Mouse (Mus musculus) mature B cell (primary cell): ENCODE results near the gene Fam227b.

ENCODE experiments used
- in situ Hi-C: fragments of 300-500 bp; cut with MboI; formaldehyde crosslinking; loops from 2 replicates; pipeline ENCODE4 v1.14.3; 2019

The Fam227b gene

DNA sequence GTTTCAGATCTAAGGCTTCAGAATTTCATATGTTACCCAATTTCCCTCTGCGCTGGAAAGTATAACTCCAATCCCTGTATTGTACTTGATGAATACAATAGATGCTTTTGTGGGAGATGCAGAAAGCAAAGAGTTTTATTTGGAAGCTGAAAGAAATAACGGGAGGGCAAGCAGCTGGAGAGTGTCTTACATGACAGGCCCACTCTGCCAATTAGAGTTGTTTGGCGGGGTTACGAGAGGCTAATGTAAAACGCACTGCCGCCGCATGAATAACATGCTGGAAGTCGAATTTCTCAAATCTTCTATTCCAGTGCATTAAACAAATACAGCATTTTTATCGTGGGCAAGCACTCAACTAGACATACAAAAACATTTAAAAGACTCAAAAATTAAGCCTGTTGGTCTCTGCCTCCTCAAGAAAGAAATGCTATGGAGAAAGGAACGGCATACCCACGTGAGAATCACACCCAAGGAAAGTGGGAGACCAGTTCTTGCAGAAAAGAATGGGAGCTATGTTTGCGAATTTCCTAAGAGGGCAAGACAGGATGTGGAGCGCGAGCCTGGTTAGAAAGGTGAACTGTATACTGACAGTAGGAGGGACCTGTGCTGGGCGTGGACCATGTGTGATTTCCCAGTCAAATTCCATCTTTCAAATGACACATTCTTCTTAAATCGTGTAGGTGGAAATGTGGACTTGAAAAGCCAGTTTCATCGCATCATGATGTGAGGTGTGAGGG, 90.6 kb downstream of the Fam227b start:
- in situ Hi-C loops: no loop called here

DNA sequence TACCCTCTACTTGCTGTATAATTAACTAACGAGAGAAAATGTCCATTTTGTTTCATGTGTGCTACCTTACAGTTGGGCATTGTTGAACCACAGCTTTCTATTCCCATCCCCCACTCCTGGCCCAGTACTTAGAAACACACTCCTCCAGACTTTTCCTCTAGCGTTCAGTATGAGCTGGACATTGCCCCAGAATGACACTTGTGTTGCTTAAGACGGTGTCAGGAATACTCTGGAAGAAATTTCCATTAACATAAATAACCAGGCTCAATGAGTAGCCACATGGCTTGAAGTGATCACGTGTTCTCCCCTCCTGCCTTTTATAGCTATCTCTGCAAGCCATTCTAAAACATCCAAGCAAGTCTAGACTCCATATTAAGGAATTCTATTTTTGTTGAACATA, 91.2 kb downstream of the Fam227b start:
- in situ Hi-C loops: no loop called here

DNA sequence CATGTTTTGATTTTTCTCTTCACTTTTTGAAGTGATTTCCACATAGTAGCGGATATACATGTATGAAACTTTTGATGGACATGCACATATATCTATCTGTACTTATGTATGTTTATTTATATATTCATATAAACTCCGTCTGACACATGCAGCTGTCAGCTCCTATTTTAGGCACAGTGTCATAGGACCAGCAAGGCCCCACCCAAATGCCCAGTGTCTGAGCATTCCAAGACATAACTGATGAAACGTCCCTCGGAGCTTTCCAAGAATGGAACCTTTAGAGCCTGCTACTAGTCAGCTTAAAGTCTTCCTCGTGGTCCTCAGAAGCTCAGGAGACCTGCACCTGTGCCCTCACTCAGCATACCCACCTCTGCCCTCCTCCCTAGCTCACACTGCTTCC, 98.1 kb downstream of the Fam227b start:
- in situ Hi-C loops: no loop called here

DNA sequence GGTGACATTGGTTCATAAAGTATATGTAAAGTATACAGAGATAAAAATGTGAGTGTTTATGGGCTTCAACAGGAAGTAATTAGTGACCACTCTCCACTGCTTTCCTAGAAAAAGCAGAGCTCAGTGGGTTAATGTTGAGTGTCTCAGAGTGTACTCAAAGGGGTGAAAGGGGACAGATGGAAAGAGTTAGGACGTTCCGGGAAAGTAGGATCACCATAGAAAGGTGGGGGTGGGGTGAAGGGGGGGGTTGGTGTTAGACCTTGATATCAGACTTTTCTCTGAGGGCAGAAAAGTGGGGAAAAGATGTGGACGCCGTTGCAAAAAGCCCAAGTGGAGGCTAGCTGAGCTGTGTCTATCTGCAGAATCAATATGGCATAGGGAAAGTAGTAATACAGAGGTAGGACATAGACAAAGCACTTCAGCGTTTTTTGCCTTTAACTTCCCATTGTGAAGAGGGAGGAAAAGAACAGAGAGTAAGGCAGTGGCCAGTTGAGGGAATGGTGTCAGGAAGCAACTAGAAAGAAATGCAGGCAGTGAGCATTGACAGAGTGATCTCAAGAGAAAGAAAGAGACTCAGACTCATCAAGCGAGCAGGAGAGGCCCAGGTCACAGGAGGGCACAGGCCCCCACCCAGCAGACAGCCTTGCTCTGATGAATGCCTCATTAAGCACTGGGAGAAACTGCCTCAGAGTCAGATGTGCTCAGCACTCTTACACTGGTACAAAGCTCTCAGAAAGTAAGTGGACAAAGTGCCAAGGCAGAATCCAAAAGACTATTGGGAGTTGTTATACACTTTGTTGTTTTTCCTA, 98.9 kb downstream of the Fam227b start:
- in situ Hi-C loops: no loop called here

DNA sequence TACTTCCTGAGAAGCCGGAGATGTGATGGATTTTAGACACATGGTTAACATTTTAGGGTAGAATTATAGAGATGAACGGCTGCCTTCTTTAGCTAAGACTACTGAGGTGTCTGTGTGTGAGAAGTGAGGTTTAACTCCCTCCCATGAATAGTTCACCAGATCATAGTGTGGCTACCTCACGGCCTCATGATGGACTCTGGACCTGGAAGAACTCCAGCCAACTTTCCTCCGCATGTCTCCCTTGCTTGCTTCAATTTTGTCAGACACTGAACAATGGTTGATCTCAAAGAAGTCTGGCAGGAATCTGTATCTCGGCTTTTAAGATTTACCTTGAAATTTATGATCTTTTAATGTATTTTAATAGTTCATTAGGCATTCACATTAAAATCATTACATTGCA, 106.2 kb downstream of the Fam227b start:
- in situ Hi-C loops: no loop called here

DNA sequence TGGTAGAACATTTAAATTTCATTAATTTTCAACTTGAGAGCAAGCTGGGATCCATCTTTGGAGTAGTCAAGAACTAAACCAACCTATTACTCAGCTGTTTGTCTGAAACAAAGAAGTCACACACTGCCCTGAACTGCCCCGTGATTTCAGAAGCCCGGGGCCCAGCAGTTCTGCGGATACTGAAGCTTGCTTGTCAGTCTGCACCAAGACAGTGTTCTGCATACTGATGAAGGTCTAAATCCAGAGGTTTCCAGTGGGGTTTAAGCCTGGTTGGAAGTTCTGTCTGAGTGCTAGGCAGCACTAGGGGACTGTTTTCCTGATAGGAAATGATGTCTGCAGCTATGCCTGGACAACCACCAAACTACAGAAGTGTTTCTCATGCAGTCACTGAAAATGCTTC, 109.1 kb downstream of the Fam227b start:
- in situ Hi-C loops: no loop called here

DNA sequence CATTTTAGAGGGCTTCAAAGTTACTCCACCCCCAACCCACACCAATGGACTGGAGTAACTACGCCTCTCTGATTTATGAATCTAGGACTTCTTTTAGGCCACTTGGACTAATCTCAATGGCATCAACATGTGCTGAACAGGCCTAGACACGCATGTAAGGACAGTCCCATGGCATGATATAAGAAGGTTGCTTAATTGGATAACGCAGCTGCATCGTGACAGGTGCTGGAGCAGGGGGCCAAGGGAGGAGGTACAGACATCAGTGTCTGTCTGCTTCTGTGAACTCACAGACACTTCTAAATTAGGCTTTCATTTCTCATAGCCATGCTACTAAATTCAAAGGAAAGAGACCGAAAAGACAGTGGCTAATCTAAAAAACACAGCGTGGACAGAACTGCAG, 110.6 kb downstream of the Fam227b start:
- in situ Hi-C loops: no loop called here

DNA sequence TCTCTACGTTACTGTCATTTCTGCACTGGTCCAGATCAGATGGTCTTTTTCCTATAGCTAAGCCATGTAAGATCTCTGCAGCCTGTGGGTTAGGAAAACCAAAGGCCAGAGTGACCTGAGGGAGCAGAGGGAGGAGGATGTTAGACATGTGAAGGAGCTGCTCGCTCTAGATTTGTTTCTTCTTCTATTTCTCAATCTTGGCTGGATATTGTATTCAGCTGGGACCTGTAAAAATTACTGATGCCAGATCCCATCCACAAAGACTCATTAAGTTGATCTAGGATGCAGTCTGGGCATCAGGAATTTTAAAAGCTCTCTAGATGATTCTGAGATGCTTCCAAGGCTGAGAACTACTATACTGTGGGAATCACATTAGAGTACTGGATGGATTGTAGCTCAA, 111.2 kb downstream of the Fam227b start:
- in situ Hi-C loops: no loop called here

DNA sequence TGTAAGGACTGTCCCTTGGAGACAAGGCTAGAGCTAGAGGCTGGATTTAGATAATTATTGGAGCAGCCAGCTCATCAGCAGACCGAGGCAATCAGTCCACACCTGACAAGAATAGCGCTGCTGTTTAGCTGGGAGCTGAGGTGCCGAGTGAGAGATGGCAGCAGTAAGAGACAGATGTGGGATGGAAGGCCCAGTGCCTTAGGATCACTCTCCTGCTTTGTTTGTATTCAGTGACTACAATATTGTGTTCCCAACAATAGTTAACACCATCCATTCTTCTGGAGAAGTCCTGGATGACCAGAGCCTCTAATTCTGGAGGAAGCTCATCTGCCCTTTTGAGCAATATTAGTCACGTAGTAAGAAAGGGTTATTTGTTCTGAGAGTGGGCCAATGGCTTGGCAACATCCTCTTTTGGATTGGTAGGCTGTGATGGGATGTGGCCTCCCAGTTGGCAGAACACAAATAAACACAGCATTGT, 112.4 kb downstream of the Fam227b start:
- in situ Hi-C loops: no loop called here

DNA sequence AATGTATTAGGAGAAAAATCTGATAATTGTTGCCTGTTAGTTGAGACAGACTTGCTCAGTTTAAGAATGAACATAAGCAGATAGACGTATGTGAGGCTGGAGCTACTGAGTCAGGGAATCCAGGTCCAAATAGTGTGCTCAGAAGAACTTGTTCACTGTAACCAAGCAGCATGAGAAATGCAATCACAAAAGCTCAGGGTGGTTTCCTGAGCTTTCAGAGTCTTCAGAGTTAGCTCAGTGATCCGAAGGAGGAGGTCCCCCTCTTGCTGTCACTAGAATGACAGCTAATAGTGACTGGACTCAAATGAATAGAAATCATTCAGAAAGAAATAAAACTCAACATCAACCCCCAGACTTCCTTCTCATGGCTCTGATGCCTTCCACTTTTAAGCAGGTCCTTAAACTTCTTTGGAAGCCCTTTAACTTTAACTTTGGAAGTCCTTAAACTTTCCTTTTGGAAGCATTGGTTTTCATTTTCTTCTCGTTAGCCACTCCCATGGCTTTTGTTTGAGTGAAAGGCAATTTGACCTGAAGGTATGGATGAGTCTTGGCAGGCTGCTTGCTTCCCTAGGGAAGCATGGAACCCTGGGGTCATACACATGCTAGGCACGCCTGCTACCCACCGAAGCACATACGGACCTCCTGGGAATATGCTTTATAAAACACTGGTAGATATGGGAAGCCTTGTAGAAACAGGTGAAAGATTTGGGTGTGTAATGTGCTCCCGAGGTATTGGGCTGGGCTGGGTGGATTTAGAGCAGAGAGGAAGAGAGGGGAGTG, 113.4 kb downstream of the Fam227b start:
- in situ Hi-C loops: no loop called here

DNA sequence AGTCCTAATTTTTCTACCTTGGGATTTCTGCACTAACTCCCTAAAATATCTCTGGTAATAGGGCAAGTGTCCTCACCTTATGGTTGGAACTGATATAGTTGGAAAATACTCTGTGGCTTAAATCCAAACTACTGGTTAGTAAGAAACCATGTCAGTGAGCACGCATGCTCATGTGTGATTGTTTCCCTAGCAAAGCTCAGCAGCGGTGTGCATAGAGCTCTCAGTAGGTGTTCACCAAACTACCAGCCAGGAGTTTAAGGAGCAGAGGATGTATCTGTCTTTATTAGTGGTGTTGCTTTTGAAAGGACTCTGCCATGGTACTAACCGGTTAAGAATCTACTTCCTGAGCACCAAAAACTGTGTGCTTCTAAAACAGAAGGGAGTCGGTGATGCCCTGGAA, 115.7 kb downstream of the Fam227b start:
- in situ Hi-C loops: no loop called here

DNA sequence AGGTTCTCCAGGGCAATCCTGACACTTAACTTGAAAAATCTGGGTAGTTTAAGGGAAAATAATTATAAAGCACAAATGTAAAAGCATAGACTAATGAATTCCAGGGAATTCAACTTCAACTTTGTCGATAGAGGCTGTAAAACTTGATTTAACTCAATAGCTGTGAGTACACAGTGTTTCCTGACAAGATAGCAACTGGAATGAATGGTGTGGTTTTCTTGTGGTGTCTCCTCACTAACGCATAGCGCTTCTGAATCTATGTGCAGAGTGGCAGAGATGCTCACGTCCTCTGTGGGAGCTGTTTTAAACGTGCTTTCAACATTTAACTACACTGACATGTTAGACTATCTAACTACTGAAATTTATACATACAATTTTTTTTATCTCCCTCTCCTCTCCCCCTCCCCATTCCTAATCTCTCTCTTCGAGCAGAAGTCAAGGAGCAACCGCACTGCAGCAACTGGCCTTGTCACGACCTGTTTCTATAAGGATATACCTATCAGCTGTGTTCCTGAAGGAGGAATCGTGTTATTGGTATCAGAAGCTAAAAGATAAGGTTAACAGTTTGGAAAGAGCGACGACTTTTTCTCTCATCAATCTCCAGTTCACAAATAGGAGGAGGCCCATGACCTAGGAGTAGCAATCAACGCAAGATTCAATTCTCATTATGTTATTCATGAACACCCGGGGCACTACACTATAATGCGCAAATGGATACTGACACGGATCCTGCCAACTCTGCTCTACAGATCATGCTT, 116.6 kb downstream of the Fam227b start:
- in situ Hi-C loops: no loop called here

DNA sequence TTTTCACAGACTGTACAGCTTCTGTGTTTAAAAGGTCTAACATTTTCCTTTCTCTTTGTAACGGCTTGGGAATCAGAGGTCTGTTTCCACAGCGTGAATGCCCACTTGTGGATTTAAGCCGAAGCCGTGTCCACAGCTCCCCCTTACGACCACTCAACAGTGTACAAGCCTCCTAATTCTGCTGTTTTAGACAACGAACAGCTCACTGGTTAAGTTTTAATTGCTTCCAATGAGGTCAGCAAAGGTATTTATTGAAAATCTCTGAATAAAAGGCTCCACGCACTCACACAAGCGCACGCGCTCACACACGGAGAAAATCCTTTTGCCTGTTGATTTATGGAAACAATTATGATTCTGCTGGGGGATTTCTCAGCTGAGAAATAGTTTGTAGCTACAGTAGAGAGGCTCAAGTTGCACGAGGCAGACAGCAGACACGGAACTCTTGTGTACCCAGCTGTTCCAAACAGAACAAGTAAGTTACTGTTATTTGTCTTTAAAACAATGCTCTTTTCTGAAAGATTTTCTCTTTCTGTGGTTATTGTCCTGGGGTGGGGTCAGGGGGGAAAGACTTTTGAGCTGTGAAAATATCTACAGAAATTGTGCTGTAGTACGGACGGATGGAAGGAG, 117.3 kb downstream of the Fam227b start, which contains the start of gene Fgf7:
Fgf7 (plus strand) TSS at position 280 of the 627 bp plus-strand sequence.
- in situ Hi-C loops: no loop called here

DNA sequence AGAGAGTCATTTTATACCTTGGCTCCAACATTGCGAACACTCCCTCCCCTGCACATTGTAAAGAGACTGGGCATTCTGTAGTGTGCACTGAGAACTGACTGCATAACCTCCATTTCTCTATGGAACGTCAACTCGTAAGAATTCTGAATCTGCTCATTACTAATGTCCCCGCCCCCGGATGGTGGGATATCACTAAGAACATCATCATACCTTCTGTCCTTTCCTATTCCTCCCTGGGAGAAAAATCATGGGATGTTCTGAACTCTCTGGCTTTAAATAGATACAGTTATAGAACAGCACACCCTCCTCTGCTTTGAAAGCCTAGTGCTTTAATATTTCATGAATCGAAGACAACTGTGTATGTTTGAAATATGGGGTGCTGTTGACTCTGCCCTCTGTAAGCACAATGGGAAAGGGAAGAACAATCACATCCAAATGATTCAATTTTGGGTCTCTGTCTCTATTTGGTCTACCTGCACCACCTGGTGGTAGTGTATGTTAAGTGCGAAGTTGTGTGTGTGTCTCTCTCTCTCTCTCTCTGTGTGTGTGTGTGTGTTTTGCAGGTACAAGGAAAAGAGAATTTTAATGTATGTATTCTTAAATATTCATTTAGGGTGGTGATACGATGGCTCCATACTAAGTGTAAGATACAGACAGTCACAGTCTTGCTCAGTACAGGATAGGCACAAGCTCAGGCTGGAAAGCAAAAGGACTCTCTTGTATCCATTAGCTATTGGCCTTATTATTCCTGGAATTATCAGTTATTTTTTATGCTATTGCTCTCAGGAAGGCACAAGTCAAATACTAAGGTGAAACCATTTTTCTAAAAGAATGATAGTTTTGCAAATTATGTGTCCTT, 118.5 kb downstream of the Fam227b start:
- in situ Hi-C loops: no loop called here

DNA sequence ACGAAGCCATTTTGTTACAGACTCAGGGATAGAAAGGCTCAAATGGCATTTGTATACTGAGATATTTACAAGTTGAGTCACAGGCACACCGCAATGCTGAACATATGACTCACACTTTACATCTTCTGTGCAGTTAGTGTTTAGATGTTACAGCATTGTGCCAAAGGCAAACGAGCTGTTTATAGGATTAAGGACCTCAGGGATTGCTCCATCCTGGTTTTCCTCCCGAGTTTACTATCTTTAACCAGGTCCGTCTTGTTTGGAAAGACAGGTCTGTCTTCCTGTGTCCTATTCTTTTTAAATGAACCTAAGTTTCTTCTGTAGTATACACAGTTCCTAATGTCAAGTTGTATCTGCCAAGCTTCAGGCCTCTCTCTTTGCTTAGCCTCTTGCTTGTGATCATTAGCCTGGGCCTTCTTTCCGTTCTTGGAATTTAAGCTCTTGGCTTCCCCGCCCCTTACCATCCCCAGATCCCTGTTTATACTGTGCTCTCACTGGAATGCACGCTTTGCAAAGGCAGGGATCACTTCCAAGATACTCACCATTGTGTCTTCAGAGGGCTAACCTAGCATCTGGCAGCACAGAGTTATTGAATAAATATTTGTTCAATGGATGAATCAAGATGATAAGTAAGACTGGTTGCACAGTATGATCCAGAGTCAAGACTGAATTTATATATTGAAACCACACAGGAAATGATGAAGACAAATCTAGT, 120.5 kb downstream of the Fam227b start:
- in situ Hi-C loops: no loop called here

DNA sequence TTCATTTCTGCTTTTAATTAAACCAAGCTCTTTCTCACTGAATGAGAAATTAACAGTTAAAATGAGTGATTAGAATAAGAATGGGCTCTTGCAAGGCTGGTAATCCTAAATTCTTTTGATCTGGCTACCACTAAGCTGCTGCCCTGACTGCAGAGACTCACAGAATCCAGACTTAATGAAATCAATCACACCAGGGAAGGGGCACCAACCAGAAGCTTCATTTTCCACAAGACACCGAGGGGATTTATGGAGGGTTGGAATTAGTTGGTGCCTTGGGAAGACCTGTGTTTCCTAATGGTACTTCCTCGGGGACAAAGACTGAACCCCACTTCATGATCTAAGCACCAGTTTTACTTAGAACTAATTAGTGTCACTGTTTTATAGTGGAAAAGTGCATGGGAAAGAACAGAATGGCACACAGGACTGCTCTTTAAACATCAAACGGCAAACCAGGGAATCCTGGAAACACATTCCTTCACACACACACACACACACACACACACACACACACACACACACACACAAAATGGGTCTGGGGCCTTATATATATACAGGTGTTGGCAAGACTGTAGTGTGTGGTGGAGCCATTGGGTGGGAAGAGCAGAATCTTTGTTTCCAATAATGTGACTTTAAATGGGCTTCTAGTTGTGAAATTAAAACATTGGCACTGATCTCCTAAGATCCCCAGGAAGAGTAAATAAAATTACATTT, 135.9 kb downstream of the Fam227b start:
- in situ Hi-C loops: no loop called here

DNA sequence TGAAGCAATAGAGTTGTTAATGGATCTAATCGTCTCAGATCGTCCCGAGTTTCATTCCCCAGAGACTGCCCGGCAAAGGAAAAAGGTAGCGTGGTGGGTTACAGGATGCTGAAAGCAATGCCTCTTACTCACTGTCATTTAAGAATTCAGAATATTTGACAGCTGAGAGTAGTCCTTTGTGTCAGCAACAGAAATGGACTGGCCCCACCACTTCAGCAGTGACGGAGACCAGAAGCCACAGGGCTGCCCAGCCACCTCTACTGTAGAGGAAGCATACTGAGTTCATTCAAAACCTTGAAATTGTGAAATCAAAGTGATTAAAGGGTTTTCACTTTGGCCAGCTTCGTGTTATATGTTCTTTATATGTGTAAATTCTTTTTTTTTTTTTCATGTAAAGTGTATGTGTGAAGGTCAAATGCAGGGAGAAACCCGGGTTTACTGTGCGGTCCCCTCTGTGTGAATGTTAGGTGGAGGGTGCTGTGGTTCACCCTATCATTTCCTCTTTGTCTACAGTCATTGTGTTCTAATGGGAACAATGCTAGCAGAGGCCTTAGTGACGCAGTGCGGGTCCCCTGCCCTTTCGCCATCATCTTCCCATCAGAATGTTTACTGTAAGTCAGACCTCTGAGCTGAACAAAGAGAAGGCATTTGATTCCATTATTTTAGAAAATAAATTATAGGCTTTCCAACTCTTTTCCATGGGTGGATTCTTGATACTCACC, 136.7 kb downstream of the Fam227b start:
- in situ Hi-C loops: no loop called here

DNA sequence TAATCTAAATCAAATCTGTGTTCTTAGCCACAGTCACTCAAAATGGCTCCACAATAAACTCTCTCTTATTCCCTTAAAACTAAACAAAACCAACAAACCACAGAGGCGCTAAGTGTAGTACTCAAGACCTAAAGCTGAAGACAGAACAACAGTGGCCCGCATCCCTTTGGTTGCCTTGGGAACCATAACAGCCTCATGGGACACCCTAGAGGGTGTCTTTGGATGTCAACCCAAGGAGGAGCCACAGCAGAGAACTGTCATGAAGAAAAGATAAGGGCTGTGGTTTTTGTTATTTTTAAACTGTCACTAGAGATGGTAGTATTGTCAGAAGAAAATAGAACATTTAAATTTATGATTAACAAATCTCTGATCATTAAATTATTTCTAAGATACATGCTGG, 145.1 kb downstream of the Fam227b start:
- in situ Hi-C loops: no loop called here
